8 mouse cellular contexts compared by ENCODE assay signal in genomic region chr13:21783255-21783617, GRCm38 (mm10). TPM values are rescaled to one million over a fixed set of nuclear protein-coding genes. Genes with fewer than 3 reads are reported as not detected.
A peak's percentile ranks its signal among the peaks of the same experiment; 100 is the strongest.
DNase-seq lines count a peak whose midpoint lies in the region; ATAC-seq and TF ChIP-seq lines count a peak whose summit lies in the region.

Gene Hist1h3i, minus strand, starts transcription at chr13:21783370.

- peaks cover 2% of the 10 kb centered on the region; the same call in 1 of the 2 replicates for H3K27me3 ChIP-seq in testis, adult 2 months (ENCODE audit: control insufficient read depth, insufficient read depth, low read length)
- 0 out of 2 replicates have a peak, but pooled peaks cover 2% of the 10 kb centered on the region for H3K27me3 ChIP-seq in hindbrain, embryonic 16.5 days (replicated peaks; ENCODE audit: control insufficient read depth, insufficient read depth, low read length)

- no peaks in the 10 kb centered on the region for H3K79me2 ChIP-seq in macrophage (ENCODE audit: inconsistent target)

- H3K4me1 ChIP-seq in testis, adult 2 months (ENCODE audit: control insufficient read depth, insufficient read depth, low read length), result peaks cover 17% of the 10 kb centered on the region
- H3K4me1 ChIP-seq in hindbrain, embryonic 16.5 days (ENCODE audit: control insufficient read depth, insufficient read depth, low read depth, low read length), result peaks cover 35% of the 10 kb centered on the region

- H3K9me3 ChIP-seq in hindbrain, embryonic 16.5 days (ENCODE audit: control insufficient read depth, low read length), result no peaks in the 10 kb centered on the region

- intact Hi-C loops in left cerebral cortex, adult 2 months (cut with DNase I), result loop anchor here (10.0 kb wide), 3 partner anchors 1802 to 1912 kb away; partner anchors contain the start of genes Hist1h1e, Hist1h1t, Hist1h2be and Hist1h4c

- H3K4me2 ChIP-seq in hindbrain, embryonic 16.5 days (ENCODE audit: low read length), result peak within 1 kb of the TSS; percentile 74

- H3K4me3 ChIP-seq in testis, adult 2 months (ENCODE audit: control insufficient read depth, low read depth, low read length), result peak within 1 kb of the TSS; percentile 36
- H3K4me3 ChIP-seq in hindbrain, embryonic 16.5 days (ENCODE audit: low read length), result peak within 1 kb of the TSS; percentile 37
- H3K4me3 ChIP-seq in left cerebral cortex, adult 2 months, result peak within 1 kb of the TSS; percentile 48
- peak within 1 kb of the TSS; percentile 29 for H3K4me3 ChIP-seq in macrophage (ENCODE audit: inconsistent target)

- ATAC-seq in hindbrain, embryonic 16.5 days, result peak; percentile 82

- TF ChIP-seq POLR2A in testis, adult 2 months (IDR thresholded peaks at IDR 0.05; ENCODE audit: control insufficient read depth, low read depth, low read length), result no peak

- H3K27ac ChIP-seq in testis, adult 2 months (ENCODE audit: control insufficient read depth, insufficient read depth, low read depth, low read length), result peak within 1 kb of the TSS; percentile 25; the same call in 1 of the 2 replicates
- H3K27ac ChIP-seq in hindbrain, embryonic 16.5 days (ENCODE audit: low read depth, low read length), result peak within 1 kb of the TSS; percentile 68
- H3K27ac ChIP-seq in left cerebral cortex, adult 2 months, result peak within 1 kb of the TSS; percentile 82
- peak within 1 kb of the TSS; percentile 88 for H3K27ac ChIP-seq in macrophage

- DNase-seq in testis, postnatal 10 days (ENCODE audit: low spot score), result no peak
- DNase-seq in cerebellum, postnatal 36 days, result peak; percentile 41 to 66
- DNase-seq in gastrocnemius, adult 18-20 months (ENCODE audit: low spot score), result peak; percentile 35
- peak; percentile 50 to 71 for DNase-seq in left cerebral cortex, adult 2 months (ENCODE audit: extremely low spot score in 1 of 2, low spot score in 2 of 2)
- peak; percentile 55 to 66 for DNase-seq in right cerebral cortex, postnatal 36 days (ENCODE audit: low spot score in 2 of 2)

- no peak for TF ChIP-seq CTCF in testis, adult 2 months (IDR thresholded peaks at IDR 0.05; ENCODE audit: control insufficient read depth, insufficient read depth, insufficient replicate concordance, low read depth, low read length)
- TF ChIP-seq CTCF in left cerebral cortex, adult 2 months (IDR thresholded peaks at IDR 0.05), result no peak

- WGBS in hindbrain, embryonic 16.5 days, result under 1% methylated on average over 13 of the region's 20 CpGs
- WGBS in macrophage (ENCODE audit: missing documents), result 4% methylated on average over 6 of the region's 20 CpGs

- H3K9ac ChIP-seq in hindbrain, embryonic 16.5 days (ENCODE audit: low read depth, low read length), result peak within 1 kb of the TSS; percentile 59

- no peaks in the 10 kb centered on the region for H3K36me3 ChIP-seq in testis, adult 2 months (ENCODE audit: control insufficient read depth, insufficient read depth, low read length)
- no peaks in the 10 kb centered on the region for H3K36me3 ChIP-seq in hindbrain, embryonic 16.5 days (ENCODE audit: control insufficient read depth, insufficient read depth, low read length)
- no peaks in the 10 kb centered on the region for H3K36me3 ChIP-seq in macrophage (ENCODE audit: inconsistent target)

RNA-seq across cellular contexts. Expression of gene Hist1h3i, which starts in this region (rescaled TPM):
- 5.8 and 7.4 TPM in 2 replicates for polyA plus RNA-seq in testis, adult 2 months (2012; rRNA removed)
- total RNA-seq in gastrocnemius, adult 18-20 months (2021), result 10 to 100 TPM; 12.0 to 12.2 TPM
- 19.4 and 19.7 TPM in 2 replicates for polyA plus RNA-seq in hindbrain, embryonic 16.5 days (2015; fragmentation: Nextera tagmentation; extraction: Ambion mirVana)
- total RNA-seq in left cerebral cortex, adult 2 months (2021), result 10 to 100 TPM; 49.9 to 62.3 TPM
- 10 to 100 TPM in 7 of 26 experiments, 1 to 10 TPM in 7, not detected in 12; 4.1 to 59.8 (median 9.4) TPM for total RNA-seq in macrophage (2018; cell fraction: chromatin; rRNA removed)
- total RNA-seq in macrophage (2018; cell fraction: cytosol; rRNA removed), result 10 to 100 TPM in 21 of 26 experiments, 1 to 10 TPM in 5; 4.4 to 63.6 (median 19.3) TPM
- 10 to 100 TPM in 5 of 26 experiments, 1 to 10 TPM in 16, not detected in 5; 3.4 to 43.7 (median 6.8) TPM for total RNA-seq in macrophage (2018; cell fraction: nucleus; rRNA removed)
- polyA plus RNA-seq in macrophage (2018), result not detected in 3 replicates

Comparison
In these comparisons a context has a peak if more than half of its experiments do, and no peak if none do; other contexts are left out.
1. H3K27ac ChIP-seq: peak in every context shown above with its lines; median percentile 88 in macrophage; 82 in left cerebral cortex, adult 2 months; 68 in hindbrain, embryonic 16.5 days; 25 in testis, adult 2 months.